ENCODE assay signal across 10 mouse cellular contexts in the genomic region with DNA sequence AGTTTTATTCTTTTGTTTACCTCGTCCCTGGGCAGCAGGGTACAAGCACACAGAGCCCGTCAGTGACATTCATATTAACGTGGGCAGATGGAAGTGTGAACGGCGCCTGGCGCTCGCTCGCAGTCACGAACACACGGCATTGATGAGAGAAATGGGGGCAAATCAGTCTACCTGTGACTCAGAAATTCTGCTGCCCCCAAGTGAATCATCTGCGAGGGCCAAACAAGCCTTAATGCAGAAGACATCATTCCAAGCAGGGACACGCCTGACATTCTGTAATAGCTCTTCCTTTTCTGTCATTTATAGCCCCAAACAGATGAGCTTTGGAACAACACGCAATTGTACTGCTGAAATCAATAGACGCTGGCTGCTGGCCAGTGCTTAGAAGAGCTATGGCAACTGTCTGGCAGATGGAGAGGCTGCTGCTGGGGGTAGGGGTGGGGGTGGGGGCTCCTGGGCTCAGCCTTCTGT. TPM values are rescaled to one million over a fixed set of nuclear protein-coding genes. Genes with fewer than 3 reads are reported as not detected.
A peak's percentile ranks its signal among the peaks of the same experiment; 100 is the strongest.
DNase-seq lines count a peak whose midpoint lies in the region; ATAC-seq and TF ChIP-seq lines count a peak whose summit lies in the region.
"Had no signal": no experiment of that assay in that cellular context is flagged by ENCODE, and none has a peak within 500 bp of the region (broad histone marks: within the 10 kb centered on the region; RNA-seq: fewer than 3 reads in every experiment).

No protein-coding gene starts in this region.

- peak overlapping the region; percentile 72 for H3K27ac ChIP-seq in hindbrain, embryonic 10.5 days
- H3K27ac ChIP-seq in gastrocnemius, adult 2 months = no peak overlapping the region
- H3K27ac ChIP-seq in lung, postnatal 0 days (ENCODE audit: low read length) = no peak overlapping the region
- H3K27ac ChIP-seq: liver, embryonic 15.5 days had no signal

- H3K9ac ChIP-seq in lung, postnatal 0 days (replicated peaks; ENCODE audit: low read depth) = no peak overlapping the region
- H3K9ac ChIP-seq: liver, embryonic 15.5 days had no signal

- H3K4me3 ChIP-seq in hindbrain, embryonic 10.5 days = no peak overlapping the region
- no peak overlapping the region for H3K4me3 ChIP-seq in gastrocnemius, adult 2 months
- H3K4me3 ChIP-seq in lung, postnatal 0 days (ENCODE audit: low read depth, low read length) = no peak overlapping the region
- H3K4me3 ChIP-seq: liver, embryonic 15.5 days had no signal

- DNase-seq in embryo, embryonic 11 days = peak; percentile 38
- no peak for DNase-seq in embryo, embryonic 10 days (ENCODE audit: low spot score)
- peak; percentile 30 for DNase-seq in hindbrain, embryonic 10.5 days (ENCODE audit: low spot score)
- peak; percentile 12 to 60 for DNase-seq in left cerebral cortex, adult 8-10 months (ENCODE audit: low spot score in 2 of 2)
- DNase-seq in right cerebral cortex, adult 18-20 months = peak; percentile 55
- DNase-seq in gastrocnemius, adult 2 months = no peak
- no peak for DNase-seq in adrenal gland, postnatal 25 days
- DNase-seq in lung, postnatal 0 days (ENCODE audit: low spot score) = no peak

- no peak for TF ChIP-seq EP300 in lung, postnatal 0 days (IDR thresholded peaks at IDR 0.05)

- H3K27me3 ChIP-seq in hindbrain, embryonic 10.5 days (ENCODE audit: insufficient read depth, poor library complexity, severe bottlenecking) = 0 out of 2 replicates have a peak, but pooled peaks cover 3% of the 10 kb centered on the region
- no peaks in the 10 kb centered on the region for H3K27me3 ChIP-seq in lung, postnatal 0 days (replicated peaks; ENCODE audit: insufficient read depth, low read length)

- no peaks in the 10 kb centered on the region for H3K9me3 ChIP-seq in hindbrain, embryonic 10.5 days
- no peaks in the 10 kb centered on the region for H3K9me3 ChIP-seq in lung, postnatal 0 days (ENCODE audit: low read length)
- H3K9me3 ChIP-seq: liver, embryonic 15.5 days had no signal

- no peak for TF ChIP-seq CTCF in gastrocnemius, adult 2 months (IDR thresholded peaks at IDR 0.05)
- TF ChIP-seq CTCF in lung, postnatal 0 days (IDR thresholded peaks at IDR 0.05) = no peak

- H3K4me2 ChIP-seq in lung, postnatal 0 days (replicated peaks; ENCODE audit: low read depth, low read length) = no peak overlapping the region
- H3K4me2 ChIP-seq: heart, embryonic 11.5 days; liver, embryonic 15.5 days had no signal

- WGBS in hindbrain, embryonic 10.5 days = 76% methylated on average over 14 of the region's 14 CpGs
- WGBS in lung, postnatal 0 days = 63% methylated on average over 14 of the region's 14 CpGs

- H3K4me1 ChIP-seq in hindbrain, embryonic 10.5 days (replicated peaks) = peaks cover 23% of the 10 kb centered on the region
- no peaks in the 10 kb centered on the region for H3K4me1 ChIP-seq in lung, postnatal 0 days (ENCODE audit: insufficient read depth, low read depth, low read length)
- H3K4me1 ChIP-seq: liver, embryonic 15.5 days had no signal

- intact Hi-C loops in gastrocnemius, adult 2 months (cut with DNase I) = no loop called here

- ATAC-seq in lung, postnatal 0 days = no peak

- no peaks in the 10 kb centered on the region for H3K36me3 ChIP-seq in hindbrain, embryonic 10.5 days
- no peaks in the 10 kb centered on the region for H3K36me3 ChIP-seq in lung, postnatal 0 days (ENCODE audit: insufficient read depth, low read length)
- H3K36me3 ChIP-seq: liver, embryonic 15.5 days had no signal

RNA-seq across cellular contexts. Expression of gene C2cd4b, which starts 36.0 kb away (rescaled TPM):
- 0.12 and 0.30 TPM in 2 replicates for polyA plus RNA-seq in hindbrain, embryonic 10.5 days (2016; fragmentation: Nextera tagmentation; extraction: Ambion mirVana)
- 1 to 10 TPM; 1.2 to 1.7 (median 1.4) TPM for total RNA-seq in left cerebral cortex, adult 8-10 months (2022)
- not detected for total RNA-seq in gastrocnemius, adult 2 months (2021)
- 0.24 TPM in 1 of 2 replicates, not detected in the other for total RNA-seq in adrenal gland, postnatal 25 days (2021)
- polyA plus RNA-seq in lung, postnatal 0 days (2015; fragmentation: Nextera tagmentation; extraction: Ambion mirVana) = 7.7 and 8.8 TPM in 2 replicates
- polyA plus RNA-seq: liver, embryonic 15.5 days had no signal

RNA-seq across cellular contexts. Expression of gene C2cd4a, which starts 36.9 kb away (rescaled TPM):
- not detected in 2 replicates for polyA plus RNA-seq in hindbrain, embryonic 10.5 days (2016; fragmentation: Nextera tagmentation; extraction: Ambion mirVana)
- total RNA-seq in left cerebral cortex, adult 8-10 months (2022) = under 1 TPM in 1 of 4 experiments, not detected in 3; 0.28 TPM
- total RNA-seq in gastrocnemius, adult 2 months (2021) = not detected
- total RNA-seq in adrenal gland, postnatal 25 days (2021) = not detected in 2 replicates
- 0.47 and 0.54 TPM in 2 replicates for polyA plus RNA-seq in lung, postnatal 0 days (2015; fragmentation: Nextera tagmentation; extraction: Ambion mirVana)

RNA-seq across cellular contexts. Expression of gene Vps13c, which starts 45.0 kb away (rescaled TPM):
- polyA plus RNA-seq in hindbrain, embryonic 10.5 days (2016; fragmentation: Nextera tagmentation; extraction: Ambion mirVana) = 3.8 and 5.4 TPM in 2 replicates
- 10 to 100 TPM; 70.6 to 84.9 (median 73.6) TPM for total RNA-seq in left cerebral cortex, adult 8-10 months (2022)
- total RNA-seq in gastrocnemius, adult 2 months (2021) = 10 to 100 TPM; 26.1 to 32.9 TPM
- 61.2 and 75.2 TPM in 2 replicates for total RNA-seq in adrenal gland, postnatal 25 days (2021)
- 6.9 and 8.9 TPM in 2 replicates for polyA plus RNA-seq in lung, postnatal 0 days (2015; fragmentation: Nextera tagmentation; extraction: Ambion mirVana)

Comparison
In these comparisons a context has a peak if more than half of its experiments do, and no peak if none do; other contexts are left out.
1. DNase-seq: peak in embryo, embryonic 11 days (single experiment), hindbrain, embryonic 10.5 days (single experiment), left cerebral cortex, adult 8-10 months (2 of 2) and right cerebral cortex, adult 18-20 months (single experiment); none in embryo, embryonic 10 days (single experiment), gastrocnemius, adult 2 months (single experiment), adrenal gland, postnatal 25 days (single experiment) and lung, postnatal 0 days (single experiment).